Mouse (Mus musculus) thymus, adult 18-20 months (tissue): ENCODE results near the gene Mroh9.

Experiments
- DNase-seq, 2 experiments: peaks; one replicate each; pipeline ENCODE4 v3.0.0; 2022; ENCODE audit warnings: mixed read lengths in 2 of 2

Gene Mroh9

GRCm38 (mm10) chr1:163085570-163085969, at the start of gene Mroh9:
Gene Mroh9, minus strand, starts transcription at chr1:163085670.
- no peak for DNase-seq

DNA sequence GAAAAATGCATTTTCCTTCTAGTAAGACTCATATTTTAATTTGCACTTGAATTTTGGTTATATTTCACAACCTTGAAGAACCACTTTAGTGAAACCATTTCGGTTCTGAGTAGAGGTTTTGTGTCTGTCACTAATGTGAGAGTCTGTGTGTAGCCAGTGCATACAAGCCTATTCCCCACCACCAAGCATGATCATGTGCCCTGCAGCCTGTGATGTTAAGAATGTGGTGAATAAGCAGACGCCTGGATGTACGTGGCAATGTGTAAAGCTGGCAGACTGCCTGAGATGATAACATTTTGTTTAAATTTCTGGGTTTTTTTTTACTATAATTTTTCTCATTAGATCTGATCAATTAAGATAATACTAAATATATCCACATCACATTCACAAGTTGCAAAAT, 44.5 kb upstream of the Mroh9 start:
- DNase-seq, result no peak

DNA sequence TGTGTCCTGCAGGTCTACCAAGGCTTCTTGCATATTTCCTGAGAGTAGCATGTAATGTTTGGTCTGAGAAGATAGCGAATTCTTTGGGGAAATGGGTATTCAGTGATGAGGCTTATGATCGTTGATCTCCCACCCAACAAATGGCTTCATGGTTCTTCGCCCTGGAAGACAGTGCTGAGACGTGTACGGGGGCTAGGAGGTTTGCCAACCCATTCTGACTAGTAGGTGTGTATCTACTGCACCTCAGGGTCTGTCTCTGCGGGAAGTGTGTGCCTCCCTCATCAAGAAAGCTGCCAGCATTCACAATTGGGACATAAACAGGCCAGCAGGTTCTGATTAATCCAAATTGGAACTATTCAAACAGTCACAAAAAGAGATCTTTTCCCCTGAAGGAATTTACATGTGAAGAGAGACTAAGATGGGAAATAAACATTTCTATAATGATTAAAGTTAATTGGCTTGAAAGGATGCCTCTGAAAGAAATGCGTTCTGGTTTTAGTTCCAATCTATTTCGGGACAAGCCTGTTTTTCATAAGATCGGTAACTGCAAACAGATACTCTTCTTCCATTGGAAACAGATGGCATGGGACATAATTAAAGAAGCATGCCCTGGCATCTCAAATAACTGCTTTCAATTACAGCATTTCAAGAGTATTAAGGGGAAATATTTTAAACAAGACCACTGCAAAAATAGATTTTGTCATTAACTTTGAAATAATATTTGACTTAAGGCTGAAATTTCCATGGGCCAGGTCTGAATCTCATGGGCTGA, 43.8 kb upstream of the Mroh9 start:
- no peak for DNase-seq

- no peak for DNase-seq
Measured at GRCm38 (mm10) chr1:163126175-163126881, 40.9 kb upstream of the Mroh9 start.

DNA sequence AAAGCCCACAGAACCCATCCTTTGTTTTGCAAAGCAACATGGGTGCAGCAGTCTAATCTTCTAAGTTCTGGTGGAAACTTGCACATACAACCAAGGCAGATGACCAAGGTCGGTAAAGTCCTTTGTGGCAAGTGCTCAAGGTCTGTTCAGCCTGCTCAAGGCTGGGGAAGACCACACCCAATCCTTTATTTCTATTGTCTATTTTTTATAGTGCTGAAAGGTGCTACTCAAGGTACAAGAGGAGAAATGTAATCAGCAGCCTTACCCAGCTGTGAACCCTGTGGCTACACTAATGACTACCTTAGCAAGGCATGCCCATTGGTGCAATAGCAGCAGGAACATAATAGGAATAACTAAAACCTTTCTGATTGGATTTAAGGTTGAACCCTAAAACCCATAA, 36.9 kb upstream of the Mroh9 start:
- no peak for DNase-seq

- DNase-seq, result no peak
Measured at GRCm38 (mm10) chr1:163113461-163114174, 28.1 kb upstream of the Mroh9 start.

GRCm38 (mm10) chr1:163112482-163113164, 27.2 kb upstream of the Mroh9 start:
- DNase-seq, result no peak

DNA sequence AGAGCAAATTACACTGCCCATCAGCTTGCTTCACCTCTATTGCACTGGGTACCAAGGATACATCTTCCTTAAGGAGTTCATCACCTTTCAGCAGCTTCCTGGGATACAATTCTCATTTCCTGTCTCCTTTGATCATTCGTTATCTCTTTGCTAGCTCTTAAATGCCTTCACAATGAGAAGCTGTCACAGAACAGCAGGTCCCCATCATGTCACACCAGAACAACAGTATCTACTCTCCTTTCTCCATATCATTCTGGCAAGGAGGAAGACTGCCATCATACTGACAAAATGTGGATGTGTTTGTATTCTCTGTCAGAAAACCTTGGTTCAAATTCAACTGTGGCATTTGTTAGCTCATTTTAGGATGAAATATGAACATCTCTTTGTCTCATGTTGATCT, 19.5 kb upstream of the Mroh9 start:
- no peak for DNase-seq

DNA sequence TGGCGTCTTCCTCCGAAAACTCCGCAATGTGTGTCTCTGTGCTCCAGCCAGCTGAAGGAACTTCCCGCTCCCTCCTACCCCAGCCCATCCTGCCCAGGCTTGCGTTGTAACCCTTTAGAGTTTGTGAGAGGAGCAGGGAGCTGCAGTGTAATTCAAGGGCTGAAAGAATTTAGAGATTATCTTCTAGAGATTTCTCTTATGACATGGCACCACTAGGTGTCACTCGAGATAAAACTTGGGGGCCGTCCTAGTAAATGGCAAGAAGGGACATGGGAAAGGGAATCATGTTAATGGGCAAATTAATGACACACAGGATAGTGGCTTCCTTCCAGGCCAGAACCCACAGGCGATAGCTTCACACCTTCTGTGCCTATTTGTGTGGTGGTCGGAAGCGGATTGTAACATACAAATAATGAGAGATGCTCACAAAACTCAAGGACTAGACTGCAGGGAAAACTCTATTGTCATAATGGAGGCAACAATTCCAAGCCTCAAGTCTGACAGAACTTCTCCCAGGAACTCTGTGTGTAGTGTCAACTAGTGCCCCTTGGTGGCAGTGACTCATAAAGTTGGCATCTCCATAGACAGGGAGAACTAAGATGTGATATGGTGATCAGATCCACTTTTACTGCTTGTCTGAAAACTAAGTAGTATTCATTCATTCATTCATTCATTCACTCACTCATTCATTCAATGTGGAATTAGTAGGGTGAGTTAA, 6.1 kb upstream of the Mroh9 start:
- DNase-seq, result no peak

- no peak for DNase-seq
Measured at GRCm38 (mm10) chr1:163070502-163070901, 15.0 kb downstream of the Mroh9 start.

DNA sequence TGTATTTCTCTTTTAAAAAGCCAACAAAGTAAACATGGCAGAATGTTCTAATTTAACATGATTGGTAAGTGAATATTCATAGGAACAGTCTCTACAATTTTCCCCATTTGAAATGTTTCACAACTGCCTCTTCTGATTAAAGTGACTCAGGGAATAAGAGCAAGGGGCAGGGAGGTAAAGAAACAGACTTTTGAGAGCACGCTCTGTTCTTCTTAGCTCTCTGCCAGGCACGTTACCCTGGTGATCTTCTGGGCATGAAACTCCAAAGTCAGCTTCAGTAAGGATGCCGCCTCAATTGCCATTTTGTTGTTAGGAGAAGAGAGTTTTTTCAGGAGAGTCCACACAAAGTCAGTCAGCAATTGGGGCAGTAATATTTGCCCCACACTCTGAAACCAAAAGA, 25.1 kb downstream of the Mroh9 start:
- no peak for DNase-seq

GRCm38 (mm10) chr1:163057363-163057762, 28.1 kb downstream of the Mroh9 start:
- DNase-seq, result no peak

- no peak for DNase-seq
Measured at GRCm38 (mm10) chr1:163055629-163056028, 29.8 kb downstream of the Mroh9 start.

DNA sequence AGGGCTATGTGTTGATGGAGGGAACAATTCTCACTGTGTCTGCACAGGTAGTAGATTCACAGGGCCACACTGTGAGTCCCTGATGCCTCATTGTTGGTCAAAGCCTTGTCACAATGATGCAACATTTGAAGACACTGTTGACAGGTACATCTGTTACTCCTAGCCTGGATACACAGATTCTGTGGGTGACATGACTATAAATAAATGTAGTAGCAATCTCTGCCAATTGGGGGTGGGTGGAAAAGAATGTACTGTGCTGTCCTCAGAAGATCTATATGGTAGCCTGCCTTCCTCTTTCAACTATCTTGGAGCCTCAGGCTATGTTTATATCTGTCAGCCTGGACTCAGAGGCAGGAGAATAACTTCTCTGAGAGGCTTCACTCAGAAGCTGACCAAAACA, 62.4 kb downstream of the Mroh9 start:
- no peak for DNase-seq

GRCm38 (mm10) chr1:163009220-163009619, 76.2 kb downstream of the Mroh9 start:
- DNase-seq, result no peak

DNA sequence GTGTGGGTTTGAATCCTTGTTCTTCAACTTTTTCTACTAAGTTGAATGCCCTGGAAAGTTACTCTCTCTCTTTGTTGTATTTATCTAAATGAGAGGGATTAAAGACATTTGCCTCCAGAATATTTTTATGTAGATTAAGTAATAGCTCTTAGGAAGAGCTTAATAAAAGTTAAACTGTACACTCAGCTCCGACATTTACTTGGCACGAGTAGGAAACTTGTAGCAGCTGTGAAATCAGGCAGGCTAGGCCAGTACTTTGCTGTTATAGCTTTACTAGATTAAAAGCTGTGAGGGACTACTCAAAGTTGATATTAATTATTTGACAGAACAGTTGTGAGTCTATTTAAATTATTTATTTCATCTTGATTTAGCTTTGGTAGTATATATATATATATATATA, 82.0 kb downstream of the Mroh9 start:
- DNase-seq, result no peak

- no peak for DNase-seq
Measured at GRCm38 (mm10) chr1:163001271-163001829, 84.1 kb downstream of the Mroh9 start.

DNA sequence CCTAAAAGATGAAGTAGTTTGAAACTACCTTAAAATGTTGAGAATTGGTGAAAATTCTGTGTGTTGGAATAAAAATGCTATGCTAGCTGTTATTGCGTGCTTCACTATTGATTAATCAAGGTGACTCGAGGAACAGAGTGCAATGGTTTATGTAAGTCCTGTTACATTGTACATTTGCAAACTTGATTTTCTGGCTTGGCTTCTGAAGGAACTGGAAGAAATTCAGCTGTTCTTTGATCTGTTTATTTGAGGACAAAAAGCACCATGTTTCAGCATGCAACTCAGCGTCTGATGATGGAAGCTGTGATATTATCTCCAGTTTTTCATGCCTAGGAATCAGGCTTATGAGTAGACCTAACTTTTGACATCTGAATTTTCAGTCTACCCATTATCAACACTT, 97.9 kb downstream of the Mroh9 start:
- no peak for DNase-seq

- DNase-seq, result no peak
Measured at GRCm38 (mm10) chr1:162986777-162987176, 98.7 kb downstream of the Mroh9 start.

GRCm38 (mm10) chr1:162986121-162986748, 99.2 kb downstream of the Mroh9 start:
- no peak for DNase-seq

DNA sequence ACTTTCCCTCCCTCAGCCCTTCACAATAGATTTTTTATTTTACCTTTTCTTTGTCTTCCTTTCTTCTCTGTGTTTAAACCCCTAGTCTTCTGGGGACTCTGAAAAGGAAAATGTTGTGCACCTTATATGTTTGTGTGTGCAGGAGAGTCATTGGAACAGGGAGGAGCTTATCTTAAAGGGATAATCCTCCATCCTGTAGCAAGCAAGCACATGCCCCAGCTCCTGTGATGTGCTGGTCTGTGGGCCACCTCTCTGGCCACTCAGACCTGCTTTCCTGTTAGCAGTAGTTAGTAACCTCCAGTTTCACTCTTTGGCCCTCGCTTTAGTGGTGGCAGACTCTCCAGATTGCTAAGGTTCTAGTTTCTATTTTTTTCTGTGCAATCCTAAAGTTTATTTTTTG, 101.0 kb downstream of the Mroh9 start, which contains the start of gene Fmo3:
Gene Fmo3, minus strand, starts transcription at position 101 of the 400 bp plus-strand sequence.
- DNase-seq, result no peak
